Comparison of ENCODE assay signal across 28 mouse cellular contexts in genomic region chr12:75546241-75546640, GRCm38 (mm10). TPM values are rescaled to one million over a fixed set of nuclear protein-coding genes. Genes with fewer than 3 reads are reported as not detected.
DNase-seq lines count a peak whose midpoint lies in the region; ATAC-seq and TF ChIP-seq lines count a peak whose summit lies in the region.
"Had no signal": no experiment of that assay in that cellular context is flagged by ENCODE, and none has a peak within 500 bp of the region (broad histone marks: within the 10 kb centered on the region; RNA-seq: fewer than 3 reads in every experiment).

No protein-coding gene starts in this region.

- ATAC-seq in heart, embryonic 12.5 days (ENCODE audit: insufficient number of reproducible peaks, low FRiP score) = no peak
- no peak for ATAC-seq in monocyte, adult 5-6 weeks (replicated peaks; ENCODE audit: insufficient number of reproducible peaks, low FRiP score, low TSS enrichment, poor library complexity, severe bottlenecking)
- ATAC-seq: forebrain, embryonic 15.5 days; hindbrain, postnatal 0 days; inflammation-experienced regulatory T-cells, adult 6 months; intestine, embryonic 16.5 days; Patski had no signal

- no peaks in the 10 kb centered on the region for H3K9me3 ChIP-seq in heart, embryonic 12.5 days (replicated peaks)
- H3K9me3 ChIP-seq: embryonic facial prominence, embryonic 12.5 days; embryonic facial prominence, embryonic 15.5 days; forebrain, embryonic 12.5 days; forebrain, embryonic 15.5 days; heart, embryonic 13.5 days had no signal

- H3K4me1 ChIP-seq in heart, embryonic 12.5 days (replicated peaks) = peaks cover 47% of the 10 kb centered on the region
- peaks cover 7% of the 10 kb centered on the region for H3K4me1 ChIP-seq in embryonic fibroblast, embryonic 13.5 days (ENCODE audit: control insufficient read depth, insufficient read depth, low read length)
- H3K4me1 ChIP-seq: forebrain, embryonic 12.5 days; forebrain, embryonic 15.5 days had no signal

- no peak overlapping the region for H3K27ac ChIP-seq in heart, embryonic 12.5 days (ENCODE audit: poor library complexity, severe bottlenecking)
- peak overlapping the region; percentile 63 for H3K27ac ChIP-seq in embryonic fibroblast, embryonic 13.5 days (ENCODE audit: insufficient read depth, low read length)
- H3K27ac ChIP-seq: embryonic facial prominence, embryonic 12.5 days; embryonic facial prominence, embryonic 15.5 days; forebrain, embryonic 12.5 days; forebrain, embryonic 15.5 days; heart, embryonic 13.5 days; hindbrain, embryonic 14.5 days; hindbrain, postnatal 0 days had no signal

- TF ChIP-seq POLR2A in embryonic fibroblast, embryonic 13.5 days (IDR thresholded peaks at IDR 0.05; ENCODE audit: low read depth, low read length) = no peak

- peaks cover 67% of the 10 kb centered on the region for H3K79me3 ChIP-seq in C2C12 (ENCODE audit: low read depth)

- DNase-seq in heart, adult 11 months = peak; percentile 31
- no peak for DNase-seq in right cerebral cortex, postnatal 10 days (ENCODE audit: low spot score in 2 of 2)
- DNase-seq: adrenal gland, postnatal 10 days; adrenal gland, postnatal 36 days; cerebellum, adult 11 months; cerebellum, adult 2 months; cerebellum, adult 9-11 months; cerebellum, postnatal 25 days; gastrocnemius, postnatal 10 days; gastrocnemius, postnatal 36 days; heart, adult 18-20 months; heart, postnatal 14 days; heart, postnatal 4 days had no signal

- H3K9ac ChIP-seq in heart, embryonic 12.5 days = no peak overlapping the region
- H3K9ac ChIP-seq: embryonic facial prominence, embryonic 12.5 days; embryonic facial prominence, embryonic 15.5 days; forebrain, embryonic 12.5 days; forebrain, embryonic 15.5 days; heart, embryonic 13.5 days; hindbrain, embryonic 14.5 days had no signal

- H3K36me3 ChIP-seq in heart, embryonic 12.5 days = no peaks in the 10 kb centered on the region
- no peaks in the 10 kb centered on the region for H3K36me3 ChIP-seq in C2C12 (ENCODE audit: control insufficient read depth, insufficient read depth)
- H3K36me3 ChIP-seq: embryonic facial prominence, embryonic 12.5 days; embryonic facial prominence, embryonic 15.5 days; forebrain, embryonic 12.5 days; forebrain, embryonic 15.5 days; heart, embryonic 13.5 days had no signal

- TF ChIP-seq CTCF in C2C12 (IDR thresholded peaks at IDR 0.05; ENCODE audit: control insufficient read depth, insufficient read depth, insufficient read length) = no peak
- TF ChIP-seq CTCF in embryonic fibroblast, embryonic 13.5 days (IDR thresholded peaks at IDR 0.05; ENCODE audit: borderline replicate concordance, insufficient read depth, low read length) = no peak

- no peak overlapping the region for H3K4me2 ChIP-seq in heart, embryonic 12.5 days
- H3K4me2 ChIP-seq: embryonic facial prominence, embryonic 12.5 days; embryonic facial prominence, embryonic 15.5 days; forebrain, embryonic 12.5 days; forebrain, embryonic 15.5 days; heart, embryonic 13.5 days; hindbrain, embryonic 14.5 days had no signal

- peaks cover 99% of the 10 kb centered on the region for H3K79me2 ChIP-seq in C2C12 (ENCODE audit: control insufficient read depth, insufficient read depth)

- no peaks in the 10 kb centered on the region for H3K27me3 ChIP-seq in heart, embryonic 12.5 days (replicated peaks)
- H3K27me3 ChIP-seq in C2C12 (ENCODE audit: control insufficient read depth, insufficient read depth, insufficient read length) = no peaks in the 10 kb centered on the region
- H3K27me3 ChIP-seq: embryonic facial prominence, embryonic 12.5 days; embryonic facial prominence, embryonic 15.5 days; forebrain, embryonic 12.5 days; forebrain, embryonic 15.5 days; heart, embryonic 13.5 days; Patski had no signal

- H3K4me3 ChIP-seq in heart, embryonic 12.5 days = no peak overlapping the region
- no peak overlapping the region for H3K4me3 ChIP-seq in C2C12 (ENCODE audit: insufficient read depth, poor library complexity, severe bottlenecking)
- no peak overlapping the region for H3K4me3 ChIP-seq in embryonic fibroblast, embryonic 13.5 days (ENCODE audit: insufficient read depth, low read length)
- H3K4me3 ChIP-seq: embryonic facial prominence, embryonic 12.5 days; embryonic facial prominence, embryonic 15.5 days; erythroblast, embryonic 14.5 days; forebrain, embryonic 12.5 days; forebrain, embryonic 15.5 days; heart, embryonic 13.5 days had no signal

- H3ac ChIP-seq in C2C12 (ENCODE audit: control insufficient read depth, insufficient read length, low read depth) = no peak overlapping the region

- WGBS in heart, embryonic 12.5 days = 84% methylated on average over 5 of the region's 5 CpGs

TF ChIP-seq in C2C12, 6 proteins besides CTCF, POLR2A, EP300 and RAD21:
- TF ChIP-seq FOSL1 (IDR thresholded peaks at IDR 0.05; ENCODE audit: insufficient read depth, low read length, poor library complexity, severe bottlenecking) (no peak), MAX (IDR thresholded peaks at IDR 0.05) (peak; percentile 82)

RNA-seq across cellular contexts. Expression of gene Ppp2r5e, which starts 49.8 kb away (rescaled TPM):
- polyA plus RNA-seq in heart, embryonic 12.5 days (2016; fragmentation: Nextera tagmentation; extraction: Ambion mirVana) = 12.1 and 12.7 TPM in 2 replicates
- polyA plus RNA-seq in C2C12 (2012; fragmentation: generic; extraction: Trizol) = 11.9 TPM
- polyA plus RNA-seq in embryonic fibroblast, embryonic 13.5 days (2011; ENCODE audit: insufficient read length, low read depth, missing spikeins) = 37.9 and 43.2 TPM in 2 replicates
- total RNA-seq in monocyte, adult 5-6 weeks (2017) = 18.1 to 30.8 TPM (median 25.0 TPM) in 3 replicates
